Mouse (Mus musculus) adrenal gland, adult 2 months (tissue): Measurements from ENCODE around the gene Sfi1. TPM values are rescaled to one million over a fixed set of nuclear protein-coding genes. Genes with fewer than 3 reads are reported as not detected.
"Not testable (repeated sequence)": the region's sequence is repeated elsewhere in the genome, so short reads cannot be mapped to it uniquely, and the experiment has no call there.

Experiments used
- DNase-seq: peaks from one replicate; pipeline ENCODE4 v3.0.0; 2021
- long read RNA-seq: library from polyadenylated mRNA; stranded (forward); transcript quantifications from one replicate; pipeline ENCODE4 v2.0.0, GENCODE M21; 2021
- polyA plus RNA-seq: library from polyadenylated mRNA; depleted of rRNA; stranded (reverse); fragments of >200 nt; gene quantifications from 2 replicates; pipeline ENCODE4 v1.2.3, GENCODE M21; 2012; rRNA removed
- total RNA-seq, 2 experiments: library from RNA; stranded (reverse); gene quantifications; 2 replicates each; pipeline ENCODE4 v1.2.3; 2021

Sfi1 gene
- total RNA-seq = 10 to 100 TPM; 50.7 to 54.8 TPM
- polyA plus RNA-seq = 24.6 and 27.4 TPM in 2 replicates
- long read RNA-seq, transcript Sfi1-201 (32 exons, 3,898 nt) = major isoform, 7 of 33 reads
- long read RNA-seq, partial matches to known transcripts = 6 of 33 reads
- long read RNA-seq, other reads (novel, unspliced or antisense) = 17 of 33 reads

- DNase-seq = no peak
Measured at GRCm38 (mm10) chr11:3193363-3193762, at the start of gene Sfi1. TSS of gene Sfi1 (minus strand) at chr11:3193463.

DNA sequence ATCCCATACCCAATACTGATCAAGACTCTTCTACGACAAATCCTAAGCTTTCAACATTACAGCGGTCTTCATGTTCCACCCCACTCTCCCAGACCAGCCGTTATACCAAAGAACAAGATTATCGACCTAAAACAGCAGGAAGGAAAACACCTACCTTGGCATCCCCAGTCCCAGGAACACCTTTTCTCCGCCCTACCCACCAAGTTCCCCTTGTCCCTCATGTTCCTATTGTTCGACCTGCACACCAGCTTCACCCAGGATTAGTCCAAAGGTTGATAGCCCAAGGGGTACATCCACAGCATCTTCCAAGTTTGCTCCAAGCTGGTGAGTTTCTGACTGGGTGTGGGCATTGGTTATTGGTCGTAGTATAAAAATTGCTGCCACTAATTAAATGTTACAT is 49.1 kb upstream of the Sfi1 start:
- DNase-seq = no peak

- no peak for DNase-seq
Measured at GRCm38 (mm10) chr11:3235277-3235676, 42.0 kb upstream of the Sfi1 start.

- no peak for DNase-seq
Measured at GRCm38 (mm10) chr11:3233704-3234103, 40.4 kb upstream of the Sfi1 start.

DNA sequence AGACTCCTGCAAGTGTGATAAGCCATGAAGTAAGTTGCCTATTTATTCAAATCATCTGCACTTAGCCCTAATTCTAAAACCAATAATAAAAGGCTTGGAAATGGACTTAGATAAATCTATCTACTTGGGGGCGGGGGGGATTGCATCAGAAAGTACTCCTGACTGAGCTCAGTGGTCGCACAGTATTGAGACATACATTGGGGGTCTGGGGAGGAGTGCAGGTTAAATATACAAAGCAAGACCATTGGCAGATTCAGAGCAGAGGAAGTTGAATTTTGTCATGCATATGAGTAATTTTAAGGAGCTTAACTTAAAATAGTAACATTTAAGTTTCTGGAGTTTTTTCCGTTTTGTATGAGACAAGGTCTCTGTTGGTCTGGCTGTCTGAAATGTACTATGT is 39.0 kb upstream of the Sfi1 start:
- DNase-seq = no peak

GRCm38 (mm10) chr11:3227113-3227512 is 33.9 kb upstream of the Sfi1 start:
- DNase-seq = no peak

DNA sequence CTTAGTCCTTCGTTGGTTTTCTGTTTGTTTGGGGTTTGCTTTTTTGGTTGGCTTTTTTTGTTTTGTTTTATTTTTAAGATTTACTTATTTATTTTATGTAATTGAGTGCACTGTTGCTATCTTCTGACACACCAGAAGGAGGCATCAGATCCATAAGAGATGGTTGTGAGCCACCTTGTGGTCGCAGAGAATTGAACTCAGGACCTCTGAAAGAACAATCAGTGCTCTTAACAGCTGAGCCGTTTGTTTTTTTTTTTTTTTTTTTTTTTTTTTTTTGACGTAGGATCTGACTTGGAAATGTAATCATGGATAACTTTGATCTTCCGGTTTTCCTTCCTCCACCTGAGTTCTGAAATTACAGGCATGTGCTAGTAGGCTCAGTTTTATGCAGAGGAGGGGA is 29.8 kb upstream of the Sfi1 start:
- no peak for DNase-seq

GRCm38 (mm10) chr11:3212526-3212925 is 19.3 kb upstream of the Sfi1 start:
- peak; percentile 49 for DNase-seq

- no peak for DNase-seq
Measured at GRCm38 (mm10) chr11:3206783-3207182, 13.5 kb upstream of the Sfi1 start.

DNA sequence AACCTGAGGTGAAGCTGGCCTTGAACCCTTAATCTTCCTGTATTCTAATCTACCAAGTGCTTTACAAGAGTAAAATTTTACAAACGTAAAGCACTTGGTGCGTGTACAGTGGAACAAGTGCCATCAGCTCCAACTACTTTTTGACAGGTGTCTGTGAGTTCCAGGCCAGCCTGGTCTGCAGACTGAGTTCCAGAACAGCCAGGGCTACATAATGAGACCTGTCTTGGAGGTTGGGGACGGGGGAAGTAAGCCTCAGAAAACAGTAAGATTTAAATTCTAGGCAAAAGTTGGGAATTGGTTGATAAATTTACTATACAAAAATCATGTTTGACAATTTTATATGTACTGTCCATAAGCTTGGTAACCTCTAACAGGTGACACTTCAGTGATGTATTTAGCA is 11.9 kb upstream of the Sfi1 start:
- no peak for DNase-seq

DNA sequence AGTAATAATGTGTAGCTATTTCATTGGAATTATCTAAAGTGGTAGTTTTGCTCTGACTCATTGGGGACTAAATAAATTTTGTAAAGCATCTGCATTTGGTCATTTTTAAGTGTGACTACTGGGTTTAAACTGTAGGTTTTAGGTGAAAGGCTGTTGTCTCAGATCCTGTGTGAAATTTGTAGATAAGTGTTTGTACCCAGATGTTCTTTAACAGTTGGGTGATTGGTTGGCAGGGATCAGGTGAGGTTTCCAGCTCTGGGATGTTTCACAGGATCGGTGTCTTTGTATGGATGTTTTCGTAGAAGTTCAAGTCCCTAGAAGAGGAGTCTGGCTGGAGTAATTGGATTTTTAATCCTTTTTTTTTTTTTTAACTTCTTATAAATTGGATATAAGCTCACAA is 10.5 kb upstream of the Sfi1 start:
- DNase-seq = no peak

GRCm38 (mm10) chr11:3202781-3203441 is 9.6 kb upstream of the Sfi1 start:
- DNase-seq = peak; percentile 76

DNA sequence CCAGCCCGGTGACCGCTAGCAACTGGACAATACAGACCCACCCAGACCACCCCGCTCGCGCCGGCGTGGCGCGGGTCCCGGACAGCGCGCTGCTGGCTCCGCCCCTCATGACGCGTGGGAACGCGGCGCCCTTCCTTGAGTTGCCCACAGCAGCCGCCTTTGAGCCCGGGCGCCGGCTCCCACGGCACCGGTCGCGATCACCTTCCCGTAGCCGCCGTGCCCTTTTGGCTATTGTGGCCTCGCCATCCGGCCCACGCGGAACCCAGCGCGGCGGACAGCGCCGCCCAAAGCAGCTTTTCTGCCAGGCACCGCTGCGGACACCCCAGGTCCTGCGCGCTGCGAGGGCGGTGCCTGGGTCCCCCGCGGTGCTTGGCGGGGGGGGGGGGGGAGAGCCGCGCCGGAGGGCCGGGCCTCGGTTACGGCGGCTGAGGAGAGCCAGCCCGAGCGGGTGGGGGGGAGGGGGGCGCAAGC is 9.0 kb upstream of the Sfi1 start, which contains the start of gene Eif4enif1:
TSS of gene Eif4enif1 (plus strand) at position 162 of the 471 bp plus-strand sequence.
- peak; percentile 93 for DNase-seq

DNA sequence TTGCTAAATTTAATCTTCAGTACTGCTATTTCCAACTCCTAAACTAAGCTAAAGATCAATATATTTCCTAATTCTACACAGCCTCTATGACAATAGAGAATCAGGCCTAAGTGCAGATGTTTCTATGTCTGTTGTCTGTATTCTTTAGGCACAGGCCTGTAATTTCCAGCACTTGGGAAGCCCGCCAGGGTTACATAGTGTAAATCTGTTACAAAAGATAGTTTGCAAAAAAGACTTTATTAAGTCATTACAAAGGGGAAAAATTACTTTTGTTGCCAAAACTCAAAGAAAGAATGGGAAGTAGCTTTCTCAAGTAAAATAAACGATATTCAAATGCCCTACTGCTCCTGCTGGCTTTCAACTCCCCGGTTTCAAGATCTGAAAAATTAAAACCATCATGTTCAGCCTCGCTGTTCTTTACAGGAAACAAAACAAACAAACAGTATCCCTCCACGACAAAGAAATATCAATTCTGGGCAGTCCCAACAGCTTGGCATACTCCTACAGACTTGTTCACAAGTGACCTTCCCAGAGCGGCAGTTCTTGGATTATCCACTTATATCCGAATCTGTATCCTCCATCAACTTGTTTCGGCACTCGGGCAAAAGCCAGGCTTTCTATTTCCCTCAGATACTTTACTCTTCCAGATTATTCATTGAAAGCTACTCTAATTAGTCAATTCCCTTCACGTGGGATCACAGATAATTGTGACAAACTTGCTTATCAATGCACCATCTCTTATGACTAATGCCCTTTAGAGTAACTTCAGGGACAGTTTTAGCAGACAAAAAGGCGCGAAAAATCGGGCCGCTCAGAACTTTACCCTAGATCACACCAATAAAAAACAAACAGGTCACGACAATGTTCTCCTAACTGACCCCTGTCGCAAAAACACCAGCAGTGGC is 8.3 kb upstream of the Sfi1 start:
- no peak for DNase-seq

- not testable (repeated sequence) for DNase-seq
Measured at GRCm38 (mm10) chr11:3200636-3201035, 7.4 kb upstream of the Sfi1 start.

- DNase-seq = not testable (repeated sequence)
Measured at GRCm38 (mm10) chr11:3182707-3183106, 10.6 kb downstream of the Sfi1 start.

DNA sequence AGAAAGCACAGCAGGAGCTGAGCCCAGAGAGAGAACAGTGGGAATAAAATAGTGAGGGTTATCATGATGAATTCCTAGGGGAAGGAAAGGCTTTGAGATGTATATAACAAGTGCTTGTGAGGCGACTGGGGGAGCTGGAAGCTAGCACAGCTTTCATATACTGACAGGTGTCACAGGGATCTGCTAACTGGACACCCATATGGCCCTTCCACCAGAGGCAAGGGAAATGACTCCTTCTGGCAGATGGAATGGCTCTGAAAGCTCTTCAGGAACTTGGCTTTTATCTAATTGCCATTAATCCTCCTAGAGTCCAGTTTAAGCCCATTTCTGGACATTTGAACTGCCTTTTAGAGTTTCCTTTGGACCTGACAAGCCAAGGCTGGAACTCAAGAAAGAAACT is 11.3 kb downstream of the Sfi1 start:
- DNase-seq = not testable (repeated sequence)

DNA sequence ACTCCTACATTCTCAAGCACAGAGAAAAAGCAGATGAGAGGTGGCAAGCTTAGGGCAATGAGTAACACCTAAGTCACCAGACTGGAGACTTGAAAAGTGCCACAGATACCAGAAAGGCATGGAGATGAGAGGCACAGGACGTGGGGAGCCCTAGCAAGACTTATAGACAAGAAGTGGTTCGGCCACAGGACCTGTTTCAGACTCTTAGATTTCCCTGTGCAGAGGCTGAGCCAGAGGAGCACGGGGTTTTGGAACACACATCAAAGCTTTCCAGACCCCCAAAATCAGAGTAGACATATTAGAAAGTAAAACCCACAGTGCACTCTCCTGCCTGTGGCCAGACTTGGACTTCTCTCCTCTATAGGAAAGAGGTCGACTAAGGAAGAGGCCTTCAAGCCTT is 12.0 kb downstream of the Sfi1 start:
- peak; percentile 59 for DNase-seq

- not testable (repeated sequence) for DNase-seq
Measured at GRCm38 (mm10) chr11:3180510-3181160, 12.6 kb downstream of the Sfi1 start.

DNA sequence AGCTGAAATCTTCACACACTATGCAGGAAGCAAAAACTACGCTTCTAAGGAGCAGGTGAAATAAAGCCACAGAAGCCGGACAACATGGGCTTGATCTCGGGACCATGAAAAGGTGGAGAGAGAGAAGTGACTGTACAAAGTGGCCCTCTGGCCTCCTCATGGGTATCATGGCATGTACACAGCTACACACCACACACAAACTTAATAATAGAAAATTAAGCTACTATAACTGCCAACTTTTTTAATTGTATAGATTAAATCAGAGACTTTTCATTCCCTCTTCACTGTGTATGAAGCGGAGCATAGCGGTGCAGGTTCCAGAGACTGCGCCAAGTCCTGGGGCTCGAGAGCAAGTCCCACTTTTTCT is 13.6 kb downstream of the Sfi1 start:
- peak; percentile 28 for DNase-seq

- peak; percentile 12 for DNase-seq
Measured at GRCm38 (mm10) chr11:3178968-3179725, 14.1 kb downstream of the Sfi1 start.
